Mouse (Mus musculus): ENCODE measurements around the gene Grap2.
A peak's percentile ranks its signal among the peaks of the same experiment; 100 is the strongest.

The Grap2 gene

DNA sequence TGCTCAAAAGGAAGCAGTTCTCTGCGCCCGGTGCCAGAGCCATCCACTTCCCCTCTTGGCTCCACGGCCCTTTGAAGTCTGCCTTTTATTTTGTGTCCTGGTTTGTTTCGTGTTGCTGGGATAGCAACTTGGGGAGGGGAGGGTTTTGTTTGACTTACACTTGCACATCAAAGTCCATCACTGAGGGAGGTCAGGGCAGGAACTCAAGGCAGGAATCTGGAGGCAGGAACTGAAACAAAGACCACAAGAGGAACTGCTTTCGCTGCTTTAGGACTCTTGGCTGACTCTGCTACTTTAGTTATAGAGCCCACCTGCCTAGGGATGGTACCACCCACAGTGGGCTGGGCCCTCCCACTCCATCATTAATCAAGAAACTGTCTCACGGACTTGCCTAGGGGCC, 54.1 kb downstream of the Grap2 start:
- Histone ChIP-seq H3K4me3 (replicated peaks; ENCODE audit: low read length) (no peak overlapping the region), H3K9me3 (ENCODE audit: low read length) (peaks cover 9% of the 10 kb centered on the region), H3K36me3 (ENCODE audit: insufficient read depth, low read length) (no peaks in the 10 kb centered on the region), H3K4me1 (replicated peaks; ENCODE audit: low read depth, low read length) (peaks cover 17% of the 10 kb centered on the region), H3K27me3 (ENCODE audit: insufficient read depth, low read length) (peaks cover 20% of the 10 kb centered on the region)
- TF ChIP-seq NANOG (IDR thresholded peaks at IDR 0.05; ENCODE audit: borderline replicate concordance, low read length) (no peak), CTCF (conservative IDR thresholded peaks at IDR 0.05; ENCODE audit: low read length) (no peak), POU5F1 (IDR thresholded peaks at IDR 0.05; ENCODE audit: borderline replicate concordance, low read length) (no peak)

DNA sequence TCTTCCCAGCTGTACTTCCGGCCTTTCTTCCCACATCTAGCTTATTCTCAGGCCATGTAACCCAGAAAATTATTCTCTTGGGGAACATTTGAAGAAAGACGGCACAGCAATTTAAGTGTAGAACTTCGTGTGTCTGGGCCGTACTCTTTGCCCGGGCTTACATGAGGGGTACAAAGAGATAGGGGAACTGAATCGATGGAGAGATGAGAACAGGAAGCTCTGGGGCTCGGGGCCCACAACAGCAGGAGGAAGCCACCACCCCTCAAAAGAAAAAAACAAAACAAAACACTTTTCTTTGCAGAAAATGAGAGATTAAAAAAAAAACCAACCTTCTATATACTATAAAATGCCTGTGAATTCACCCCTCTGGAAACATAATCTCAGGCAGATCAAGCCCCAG, 57.8 kb downstream of the Grap2 start:
- TF ChIP-seq POU5F1 (IDR thresholded peaks at IDR 0.05; ENCODE audit: borderline replicate concordance, low read length), result no peak
- no peak for TF ChIP-seq CTCF (conservative IDR thresholded peaks at IDR 0.05; ENCODE audit: low read length)
- no peak for TF ChIP-seq NANOG (IDR thresholded peaks at IDR 0.05; ENCODE audit: borderline replicate concordance, low read length)
- Histone ChIP-seq H3K36me3 (ENCODE audit: insufficient read depth, low read length) (no peaks in the 10 kb centered on the region), H3K9me3 (ENCODE audit: low read length) (peaks cover 9% of the 10 kb centered on the region), H3K4me3 (replicated peaks; ENCODE audit: low read length) (no peak overlapping the region), H3K4me1 (replicated peaks; ENCODE audit: low read depth, low read length) (peaks cover 17% of the 10 kb centered on the region), H3K27me3 (ENCODE audit: insufficient read depth, low read length) (peaks cover 6% of the 10 kb centered on the region)

DNA sequence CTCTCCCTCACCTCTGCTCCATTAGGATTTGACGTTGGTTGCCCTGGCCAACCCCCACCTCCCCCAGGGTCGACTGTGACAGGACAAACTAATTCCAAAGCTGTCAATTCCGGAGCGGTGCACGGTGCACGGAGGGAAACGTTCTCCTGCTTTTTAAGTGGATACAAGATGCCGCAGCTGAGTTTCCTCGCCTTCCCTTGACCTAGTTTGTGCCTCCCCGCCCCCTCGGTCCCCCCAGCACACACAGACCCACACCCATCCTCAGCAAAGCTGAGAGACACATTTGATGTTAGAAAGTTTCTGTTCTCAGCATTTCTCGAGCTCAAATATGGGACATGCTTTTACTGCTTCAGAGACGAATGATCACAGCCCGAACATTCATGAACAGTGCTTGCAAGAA, 58.3 kb downstream of the Grap2 start:
- Histone ChIP-seq H3K9me3 (ENCODE audit: low read length) (peaks cover 9% of the 10 kb centered on the region), H3K4me3 (replicated peaks; ENCODE audit: low read length) (no peak overlapping the region), H3K4me1 (replicated peaks; ENCODE audit: low read depth, low read length) (peaks cover 18% of the 10 kb centered on the region), H3K36me3 (ENCODE audit: insufficient read depth, low read length) (no peaks in the 10 kb centered on the region), H3K27me3 (ENCODE audit: insufficient read depth, low read length) (peaks cover 3% of the 10 kb centered on the region; the same call in 1 of the 2 replicates)
- TF ChIP-seq NANOG (IDR thresholded peaks at IDR 0.05; ENCODE audit: borderline replicate concordance, low read length) (no peak), POU5F1 (IDR thresholded peaks at IDR 0.05; ENCODE audit: borderline replicate concordance, low read length) (no peak), CTCF (conservative IDR thresholded peaks at IDR 0.05; ENCODE audit: low read length) (no peak)

DNA sequence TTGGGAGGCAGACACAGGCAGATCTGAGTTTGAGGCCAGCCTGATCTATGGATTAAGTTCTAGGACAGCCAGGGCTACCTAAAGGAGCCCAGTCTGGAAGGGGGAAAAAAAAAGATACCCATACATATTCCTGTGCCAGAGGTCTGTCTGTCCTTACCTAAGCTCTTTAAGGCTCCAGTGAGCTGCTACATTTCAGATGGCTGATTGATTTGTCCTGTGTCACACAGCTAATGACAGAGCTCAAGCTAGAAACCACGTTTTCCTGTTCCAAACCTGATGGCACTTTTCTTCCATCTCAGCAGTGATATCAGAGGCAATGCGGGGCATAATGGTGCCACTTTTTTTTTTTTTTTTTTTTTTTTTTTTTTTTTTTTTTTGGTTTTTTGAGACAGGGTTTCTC, 58.9 kb downstream of the Grap2 start:
- no peak overlapping the region for H3K4me3 ChIP-seq (replicated peaks; ENCODE audit: low read length)
- peaks cover 19% of the 10 kb centered on the region for H3K4me1 ChIP-seq (replicated peaks; ENCODE audit: low read depth, low read length)
- H3K27me3 ChIP-seq (ENCODE audit: insufficient read depth, low read length), result peaks cover 5% of the 10 kb centered on the region; the same call in 1 of the 2 replicates
- no peaks in the 10 kb centered on the region for H3K36me3 ChIP-seq (ENCODE audit: insufficient read depth, low read length)
- TF ChIP-seq POU5F1 (IDR thresholded peaks at IDR 0.05; ENCODE audit: borderline replicate concordance, low read length) (no peak), CTCF (conservative IDR thresholded peaks at IDR 0.05; ENCODE audit: low read length) (no peak), NANOG (IDR thresholded peaks at IDR 0.05; ENCODE audit: borderline replicate concordance, low read length) (no peak)
- peaks cover 6% of the 10 kb centered on the region for H3K9me3 ChIP-seq (ENCODE audit: low read length)

DNA sequence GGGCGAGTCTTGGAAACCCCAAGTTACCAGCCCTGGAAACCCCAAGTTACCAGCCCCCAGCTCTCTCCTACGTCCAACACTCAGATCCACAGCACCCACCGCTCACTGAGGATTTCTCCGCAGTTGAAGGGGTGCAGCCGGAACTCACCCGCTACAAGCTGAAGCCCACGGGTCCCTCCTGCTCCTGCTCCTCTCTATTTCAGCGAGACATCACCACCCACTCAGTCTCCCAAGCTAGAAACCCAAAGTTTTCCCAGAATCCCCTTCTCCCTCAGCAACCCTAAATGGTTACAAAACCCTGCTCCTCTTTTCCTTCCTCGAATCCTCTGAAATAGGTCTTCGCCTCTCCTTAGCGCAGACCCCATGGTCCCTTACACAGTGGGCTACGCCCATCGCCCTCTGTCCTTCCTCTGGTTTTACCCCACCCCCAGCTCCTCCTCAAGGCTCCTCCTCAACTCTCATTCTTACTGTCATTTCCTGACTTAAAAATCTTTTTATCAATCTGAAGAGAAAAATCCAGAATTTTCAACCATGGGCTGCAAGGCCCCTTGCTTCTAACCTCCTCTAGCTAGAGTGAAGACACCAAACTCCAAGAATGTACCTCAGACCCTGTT, 60.0 kb downstream of the Grap2 start:
- peaks cover 19% of the 10 kb centered on the region for H3K4me1 ChIP-seq (replicated peaks; ENCODE audit: low read depth, low read length)
- no peaks in the 10 kb centered on the region for H3K36me3 ChIP-seq (ENCODE audit: insufficient read depth, low read length)
- H3K4me3 ChIP-seq (replicated peaks; ENCODE audit: low read length), result no peak overlapping the region
- TF ChIP-seq NANOG (IDR thresholded peaks at IDR 0.05; ENCODE audit: borderline replicate concordance, low read length), result no peak
- TF ChIP-seq CTCF (conservative IDR thresholded peaks at IDR 0.05; ENCODE audit: low read length), result no peak
- no peak for TF ChIP-seq POU5F1 (IDR thresholded peaks at IDR 0.05; ENCODE audit: borderline replicate concordance, low read length)
- H3K27me3 ChIP-seq (ENCODE audit: insufficient read depth, low read length), result peaks cover 12% of the 10 kb centered on the region; the same call in 1 of the 2 replicates
- H3K9me3 ChIP-seq (ENCODE audit: low read length), result no peaks in the 10 kb centered on the region

DNA sequence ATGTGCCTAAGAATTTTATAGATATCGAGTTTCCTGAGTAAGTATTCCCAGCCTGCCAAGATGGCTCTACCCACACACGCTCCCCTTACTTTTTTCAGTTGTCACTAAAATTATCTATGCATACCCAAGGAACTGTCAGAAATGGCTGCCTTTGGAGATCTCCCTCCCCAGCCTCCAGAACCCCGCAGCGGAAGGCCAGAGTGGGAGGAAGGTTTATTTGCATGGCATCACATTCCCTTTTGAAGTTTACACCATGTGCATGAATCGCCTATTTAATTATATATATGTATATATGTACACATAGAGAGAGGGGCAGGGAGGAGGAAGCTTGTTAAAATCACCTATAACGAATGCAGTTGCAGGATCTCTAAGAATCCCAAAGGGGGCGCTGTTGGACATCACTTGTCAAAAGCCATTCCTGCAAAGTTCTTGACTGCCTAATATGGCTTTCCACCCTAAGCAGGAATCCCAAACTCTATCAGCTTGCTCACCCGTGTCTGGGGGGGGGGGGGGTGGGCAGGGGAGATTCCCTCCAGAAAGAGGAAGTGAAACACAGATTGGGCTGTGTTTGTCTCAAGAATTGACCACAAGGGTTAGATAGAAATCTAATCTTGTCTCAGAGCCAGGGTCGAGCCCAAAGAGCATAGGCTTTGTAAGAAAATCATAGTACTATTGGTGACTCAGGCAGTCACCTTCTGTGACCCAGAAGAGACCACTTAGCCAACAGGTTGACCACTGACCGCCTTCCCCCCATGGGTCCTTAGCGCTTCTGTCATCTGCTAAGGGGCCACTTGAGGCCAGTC, 62.2 kb downstream of the Grap2 start:
- peak; percentile 81 for TF ChIP-seq CTCF (conservative IDR thresholded peaks at IDR 0.05; ENCODE audit: low read length)
- no peak for TF ChIP-seq POU5F1 (IDR thresholded peaks at IDR 0.05; ENCODE audit: borderline replicate concordance, low read length)
- H3K9me3 ChIP-seq (ENCODE audit: low read length), result no peaks in the 10 kb centered on the region
- peak overlapping the region; percentile 55 for H3K4me3 ChIP-seq (replicated peaks; ENCODE audit: low read length)
- H3K36me3 ChIP-seq (ENCODE audit: insufficient read depth, low read length), result no peaks in the 10 kb centered on the region
- peaks cover 25% of the 10 kb centered on the region for H3K4me1 ChIP-seq (replicated peaks; ENCODE audit: low read depth, low read length)
- peaks cover 13% of the 10 kb centered on the region; the same call in 1 of the 2 replicates for H3K27me3 ChIP-seq (ENCODE audit: insufficient read depth, low read length)

DNA sequence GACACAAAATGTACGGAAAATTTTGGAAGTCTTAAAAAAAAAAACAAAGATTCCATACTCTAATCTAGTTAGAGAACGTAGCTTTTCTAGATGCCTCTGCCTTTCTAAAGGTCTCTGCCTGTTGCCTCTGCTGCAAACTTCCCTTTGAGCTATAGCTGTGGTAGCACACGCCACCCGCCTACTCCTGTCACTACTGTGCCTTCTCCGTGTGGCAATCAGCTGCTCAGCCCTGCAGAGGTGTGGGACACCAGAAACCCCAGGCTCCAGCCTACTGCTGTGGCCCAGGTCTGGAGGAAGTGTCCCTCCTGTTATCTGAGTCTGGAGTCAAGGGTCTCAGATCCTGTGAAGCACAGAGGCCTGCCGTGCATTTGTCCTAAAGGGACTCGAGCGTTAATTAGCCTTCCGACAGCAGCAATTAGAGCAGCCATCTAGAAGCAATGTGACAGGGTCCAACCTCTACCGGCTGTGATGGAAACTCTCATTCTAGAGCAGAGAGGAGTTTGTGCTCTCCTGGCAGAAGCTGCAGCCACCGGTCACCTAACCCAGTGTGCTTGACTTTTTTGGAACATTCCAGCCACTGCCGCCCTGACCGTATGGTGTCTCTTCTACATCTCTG, 64.5 kb downstream of the Grap2 start:
- Histone ChIP-seq H3K4me3 (replicated peaks; ENCODE audit: low read length) (no peak overlapping the region), H3K27me3 (ENCODE audit: insufficient read depth, low read length) (peaks cover 13% of the 10 kb centered on the region; the same call in 1 of the 2 replicates), H3K4me1 (replicated peaks; ENCODE audit: low read depth, low read length) (peaks cover 33% of the 10 kb centered on the region), H3K9me3 (ENCODE audit: low read length) (no peaks in the 10 kb centered on the region), H3K36me3 (ENCODE audit: insufficient read depth, low read length) (no peaks in the 10 kb centered on the region)
- TF ChIP-seq NANOG (IDR thresholded peaks at IDR 0.05; ENCODE audit: borderline replicate concordance, low read length) (no peak), CTCF (conservative IDR thresholded peaks at IDR 0.05; ENCODE audit: low read length) (no peak), POU5F1 (IDR thresholded peaks at IDR 0.05; ENCODE audit: borderline replicate concordance, low read length) (no peak)

DNA sequence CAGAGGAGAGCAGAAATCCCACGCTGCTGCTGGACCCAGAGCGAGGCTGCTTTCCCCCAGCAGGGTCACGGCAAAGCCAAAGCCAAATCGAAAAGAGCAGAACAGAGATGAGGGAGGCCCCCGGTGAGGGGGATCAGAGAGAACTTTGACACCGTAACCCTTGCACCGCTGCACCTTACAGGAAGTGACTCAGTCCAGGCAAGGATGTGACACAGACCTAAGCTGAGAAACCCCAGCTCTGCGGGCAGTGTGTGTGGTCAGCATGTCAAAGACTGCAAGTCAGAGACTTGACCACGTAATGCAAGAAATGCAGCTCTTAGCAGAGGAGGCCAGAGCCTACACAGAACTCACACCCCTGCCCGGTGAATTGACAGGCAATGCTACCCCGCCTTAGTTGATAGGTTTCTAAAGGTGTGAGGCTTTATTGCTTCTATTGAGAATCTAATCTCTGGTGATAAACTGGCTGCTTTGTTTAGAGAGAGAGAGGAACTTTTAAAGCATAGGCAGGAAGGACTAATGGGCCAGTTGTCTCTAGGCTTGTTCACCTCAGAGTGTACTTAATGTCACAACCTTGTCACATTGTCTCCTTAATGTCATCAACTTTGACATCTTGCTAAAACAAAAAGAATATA, 66.8 kb downstream of the Grap2 start:
- H3K4me3 ChIP-seq (replicated peaks; ENCODE audit: low read length), result no peak overlapping the region
- H3K9me3 ChIP-seq (ENCODE audit: low read length), result no peaks in the 10 kb centered on the region
- no peaks in the 10 kb centered on the region for H3K36me3 ChIP-seq (ENCODE audit: insufficient read depth, low read length)
- peaks cover 13% of the 10 kb centered on the region; the same call in 1 of the 2 replicates for H3K27me3 ChIP-seq (ENCODE audit: insufficient read depth, low read length)
- peaks cover 25% of the 10 kb centered on the region for H3K4me1 ChIP-seq (replicated peaks; ENCODE audit: low read depth, low read length)
- TF ChIP-seq CTCF (conservative IDR thresholded peaks at IDR 0.05; ENCODE audit: low read length) (no peak), NANOG (IDR thresholded peaks at IDR 0.05; ENCODE audit: borderline replicate concordance, low read length) (no peak), POU5F1 (IDR thresholded peaks at IDR 0.05; ENCODE audit: borderline replicate concordance, low read length) (no peak)
